Mouse (Mus musculus): ENCODE measurements around the gene Ogdh.

- TF ChIP-seq POLR2A (IDR thresholded peaks at IDR 0.05; ENCODE audit: low read depth, low read length) (no peak), CTCF (conservative IDR thresholded peaks at IDR 0.05; ENCODE audit: insufficient read depth, insufficient read length, low read depth, low read length) (no peak)
Observed at GRCm38 (mm10) chr11:6273607-6274006, 17.8 kb upstream of the Ogdh start.
